Mouse (Mus musculus): ENCODE results near the gene Teddm3. TPM values are rescaled to one million over a fixed set of nuclear protein-coding genes. Genes with fewer than 3 reads are reported as not detected.

The Teddm3 gene
- polyA plus RNA-seq, 1 experiment from 2014 or later = not detected

DNA sequence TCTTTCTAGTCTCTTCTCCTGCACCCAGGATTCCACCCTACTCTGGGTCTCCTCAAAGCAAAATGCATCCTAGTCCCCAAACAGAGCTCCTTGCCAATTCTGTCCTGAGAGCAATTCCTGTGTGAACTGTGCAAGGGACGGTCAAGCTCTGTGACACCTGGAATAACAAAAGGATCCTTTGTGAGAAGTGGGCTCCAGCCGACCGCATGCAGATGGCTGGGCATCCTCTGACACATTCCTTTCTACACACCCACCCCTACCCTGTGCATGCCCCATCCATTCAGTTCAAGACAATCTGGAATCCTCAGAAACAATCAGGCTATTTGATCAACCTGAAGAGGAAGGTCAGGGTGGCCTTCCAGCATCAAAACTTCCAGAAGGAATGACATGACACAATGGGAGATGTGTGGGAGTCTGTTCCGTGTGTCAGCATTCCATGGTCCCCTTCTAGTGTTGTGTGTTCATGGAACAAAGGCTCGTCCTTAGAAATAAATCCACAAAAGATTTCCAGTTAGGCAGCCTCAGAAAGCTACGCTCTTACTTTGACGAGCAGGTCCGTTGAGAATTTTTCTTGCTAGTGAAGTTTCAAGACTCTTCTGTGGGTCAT lies 41.6 kb upstream of the Teddm3 start:
- TF ChIP-seq CTCF (IDR thresholded peaks at IDR 0.05; ENCODE audit: low read depth) = no peak
- H3K4me1 ChIP-seq (ENCODE audit: insufficient read depth) = peaks cover 3% of the 10 kb centered on the region; the same call in 1 of the 2 replicates
- WGBS = 55% methylated on average over 8 of the region's 8 CpGs
- no peaks in the 10 kb centered on the region for H3K9me3 ChIP-seq (ENCODE audit: low read depth, low read length)
- no peak overlapping the region for H3K9ac ChIP-seq
- H3K27me3 ChIP-seq (ENCODE audit: insufficient read depth, low read length) = no peaks in the 10 kb centered on the region
- no peak overlapping the region for H3K27ac ChIP-seq (ENCODE audit: low read depth)
- DNase-seq (no peak), ATAC-seq (ENCODE audit: insufficient read depth) (no peak)
- no peak overlapping the region for H3K4me2 ChIP-seq
- H3K4me3 ChIP-seq (ENCODE audit: low read depth, low read length) = no peak overlapping the region
- H3K36me3 ChIP-seq (ENCODE audit: insufficient read depth) = no peaks in the 10 kb centered on the region

DNA sequence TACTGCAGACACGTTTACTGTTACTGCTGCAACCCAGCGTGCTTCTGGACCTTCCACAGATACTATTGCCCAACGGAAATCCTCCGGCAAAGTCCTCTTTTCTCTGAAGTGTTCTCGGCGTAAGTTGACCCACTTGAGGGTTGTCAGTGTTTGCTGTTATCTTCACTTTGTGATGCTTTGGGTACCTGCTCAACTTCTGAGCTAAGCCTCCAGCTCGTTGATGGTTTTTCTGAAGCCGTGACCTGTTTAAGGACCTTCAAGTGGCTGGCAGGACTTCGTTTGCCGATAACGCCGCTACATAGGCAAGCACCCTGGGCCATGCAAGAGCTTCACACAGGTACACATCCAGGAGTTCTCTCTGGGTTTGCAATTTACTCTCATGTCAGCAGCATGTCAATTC lies 40.4 kb upstream of the Teddm3 start:
- Histone ChIP-seq H3K27ac (ENCODE audit: low read depth) (no peak overlapping the region), H3K9me3 (ENCODE audit: low read depth, low read length) (no peaks in the 10 kb centered on the region), H3K4me2 (no peak overlapping the region), H3K9ac (no peak overlapping the region), H3K4me3 (ENCODE audit: low read depth, low read length) (no peak overlapping the region), H3K27me3 (ENCODE audit: insufficient read depth, low read length) (no peaks in the 10 kb centered on the region), H3K4me1 (ENCODE audit: insufficient read depth) (peaks cover 3% of the 10 kb centered on the region; the same call in 1 of the 2 replicates), H3K36me3 (ENCODE audit: insufficient read depth) (no peaks in the 10 kb centered on the region)
- no peak for TF ChIP-seq CTCF (IDR thresholded peaks at IDR 0.05; ENCODE audit: low read depth)
- 66% methylated on average over 12 of the region's 12 CpGs for WGBS
- ATAC-seq (ENCODE audit: insufficient read depth) (no peak), DNase-seq (no peak)

DNA sequence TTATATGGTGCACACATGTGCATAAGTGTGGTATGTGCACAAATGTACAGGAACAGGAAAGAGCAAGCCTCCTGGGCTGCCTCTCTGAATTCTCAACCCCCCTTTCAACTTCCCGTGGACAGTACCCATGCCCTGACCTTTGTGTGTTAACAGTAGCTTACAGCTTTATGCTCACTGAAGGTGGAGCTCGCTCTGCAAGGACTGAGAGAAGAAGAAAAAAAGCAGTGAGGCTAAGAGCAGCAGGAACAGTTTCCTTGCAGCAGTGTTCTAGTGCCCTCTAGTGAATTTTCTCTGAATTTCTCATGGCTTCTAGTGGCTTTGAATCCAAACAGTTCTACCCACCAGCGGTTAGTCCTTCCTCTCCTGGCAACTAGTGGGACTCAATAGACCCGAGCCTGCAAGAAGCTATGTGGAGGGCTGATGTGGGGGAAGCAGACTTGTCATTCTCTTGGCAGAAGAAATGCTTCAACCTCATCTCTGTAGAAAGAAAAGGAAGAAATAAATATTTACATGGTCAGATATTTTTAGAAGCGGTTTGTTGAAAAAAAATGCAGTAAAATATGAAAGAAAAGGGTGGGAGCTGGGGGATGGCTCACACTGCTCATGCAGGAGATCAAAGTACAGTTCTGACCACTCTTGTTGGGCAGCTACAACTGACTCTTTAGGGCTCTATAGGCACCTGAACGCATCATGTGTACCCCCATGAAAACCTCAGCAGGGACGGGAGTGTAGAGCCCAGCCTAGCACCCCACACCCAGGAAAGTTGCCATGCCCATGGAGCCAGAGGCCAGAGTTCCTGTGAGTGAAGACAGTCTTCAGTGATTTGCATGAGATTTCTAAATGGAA lies 38.9 kb upstream of the Teddm3 start:
- H3K9ac ChIP-seq = no peak overlapping the region
- H3K27me3 ChIP-seq (ENCODE audit: insufficient read depth, low read length) = no peaks in the 10 kb centered on the region
- ATAC-seq (ENCODE audit: insufficient read depth) (peak; percentile 84), DNase-seq (peak; percentile 97)
- no peak overlapping the region for H3K4me2 ChIP-seq
- peaks cover 3% of the 10 kb centered on the region; the same call in 1 of the 2 replicates for H3K4me1 ChIP-seq (ENCODE audit: insufficient read depth)
- TF ChIP-seq CTCF (IDR thresholded peaks at IDR 0.05; ENCODE audit: low read depth) = peak; percentile 90
- no peaks in the 10 kb centered on the region for H3K36me3 ChIP-seq (ENCODE audit: insufficient read depth)
- no peak overlapping the region for H3K4me3 ChIP-seq (ENCODE audit: low read depth, low read length)
- no peaks in the 10 kb centered on the region for H3K9me3 ChIP-seq (ENCODE audit: low read depth, low read length)
- 20% methylated on average over 7 of the region's 7 CpGs for WGBS
- H3K27ac ChIP-seq (ENCODE audit: low read depth) = peak overlapping the region; percentile 44; the same call in 1 of the 2 replicates

DNA sequence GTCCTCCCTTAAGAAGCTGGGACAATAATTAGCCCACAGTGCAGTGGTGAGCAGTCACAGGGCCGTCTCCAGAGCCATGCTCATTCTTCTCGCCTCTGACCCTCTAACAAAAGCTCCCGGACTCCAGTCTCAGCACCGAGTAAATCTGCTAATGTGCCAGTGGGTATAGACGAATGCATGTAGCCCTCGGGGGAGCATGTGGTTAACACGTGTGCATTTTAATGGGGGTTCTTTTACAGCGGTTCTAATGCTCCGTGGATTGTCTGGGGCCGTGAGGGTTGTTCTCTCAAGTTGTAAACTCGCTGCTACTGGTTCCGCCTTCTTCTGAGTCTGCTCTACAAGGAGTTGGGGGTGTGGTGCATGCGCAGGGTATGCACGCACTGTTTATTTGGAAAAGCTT lies 37.8 kb upstream of the Teddm3 start:
- Histone ChIP-seq H3K36me3 (ENCODE audit: insufficient read depth) (no peaks in the 10 kb centered on the region), H3K9ac (no peak overlapping the region), H3K4me2 (no peak overlapping the region), H3K27ac (ENCODE audit: low read depth) (no peak overlapping the region), H3K4me1 (ENCODE audit: insufficient read depth) (peaks cover 3% of the 10 kb centered on the region; the same call in 1 of the 2 replicates), H3K27me3 (ENCODE audit: insufficient read depth, low read length) (no peaks in the 10 kb centered on the region), H3K9me3 (ENCODE audit: low read depth, low read length) (no peaks in the 10 kb centered on the region), H3K4me3 (ENCODE audit: low read depth, low read length) (no peak overlapping the region)
- WGBS = 70% methylated on average over 14 of the region's 14 CpGs
- ATAC-seq (ENCODE audit: insufficient read depth) (no peak), DNase-seq (no peak)
- no peak for TF ChIP-seq CTCF (IDR thresholded peaks at IDR 0.05; ENCODE audit: low read depth)

DNA sequence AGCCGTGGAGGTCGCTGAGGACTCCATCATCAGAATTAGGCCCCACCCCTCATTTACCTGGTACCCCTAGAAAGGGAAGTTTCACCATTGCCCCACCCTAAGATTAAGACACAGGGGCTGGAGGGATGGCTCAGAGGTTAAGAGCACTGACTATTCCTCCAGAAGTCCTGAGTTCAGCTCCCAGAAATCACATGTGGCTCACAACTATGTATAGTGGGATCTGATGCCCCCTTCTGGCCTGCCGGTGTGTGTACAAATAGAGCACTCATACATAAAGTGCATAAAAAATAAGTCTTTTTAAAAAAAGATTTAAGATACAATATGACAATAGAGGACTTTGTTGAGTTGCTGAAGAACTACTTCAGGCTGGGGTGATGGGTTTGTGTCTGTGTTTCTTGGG lies 34.5 kb upstream of the Teddm3 start:
- H3K9me3 ChIP-seq (ENCODE audit: low read depth, low read length) = no peaks in the 10 kb centered on the region
- no peak overlapping the region for H3K27ac ChIP-seq (ENCODE audit: low read depth)
- H3K27me3 ChIP-seq (ENCODE audit: insufficient read depth, low read length) = no peaks in the 10 kb centered on the region
- H3K4me2 ChIP-seq = no peak overlapping the region
- ATAC-seq (ENCODE audit: insufficient read depth) = no peak
- H3K4me3 ChIP-seq (ENCODE audit: low read depth, low read length) = no peak overlapping the region
- H3K36me3 ChIP-seq (ENCODE audit: insufficient read depth) = no peaks in the 10 kb centered on the region
- WGBS = 70% methylated on average over 3 of the region's 3 CpGs
- H3K4me1 ChIP-seq (ENCODE audit: insufficient read depth) = peaks cover 3% of the 10 kb centered on the region; the same call in 1 of the 2 replicates
- TF ChIP-seq CTCF (IDR thresholded peaks at IDR 0.05; ENCODE audit: low read depth) = peak; percentile 41; the same call in 1 of the 2 replicates
- DNase-seq = peak; percentile 42
- no peak overlapping the region for H3K9ac ChIP-seq

DNA sequence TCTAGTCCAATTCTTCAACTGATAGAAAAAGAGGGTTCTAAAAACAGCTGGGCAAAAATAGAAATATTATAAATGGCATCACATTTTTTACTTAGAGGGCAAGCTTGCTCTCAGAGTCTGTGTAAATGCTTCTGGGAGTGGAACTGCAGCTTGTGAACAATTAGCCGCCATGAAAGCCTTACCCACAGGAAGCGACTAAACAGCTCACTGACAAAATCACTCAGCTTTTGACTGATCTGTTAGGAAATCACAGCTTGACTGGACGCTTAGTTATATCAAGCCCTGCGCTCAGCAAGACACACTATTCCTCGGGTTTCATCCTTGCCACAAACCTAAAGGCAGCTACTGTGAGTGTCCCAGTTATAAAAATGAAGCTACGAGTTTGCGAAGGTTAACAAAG lies 33.8 kb upstream of the Teddm3 start:
- no peak overlapping the region for H3K27ac ChIP-seq (ENCODE audit: low read depth)
- no peak overlapping the region for H3K4me3 ChIP-seq (ENCODE audit: low read depth, low read length)
- H3K36me3 ChIP-seq (ENCODE audit: insufficient read depth) = no peaks in the 10 kb centered on the region
- 31% methylated on average over 7 of the region's 7 CpGs for WGBS
- H3K9me3 ChIP-seq (ENCODE audit: low read depth, low read length) = no peaks in the 10 kb centered on the region
- H3K4me1 ChIP-seq (ENCODE audit: insufficient read depth) = no peaks in the 10 kb centered on the region
- ATAC-seq (ENCODE audit: insufficient read depth) (no peak), DNase-seq (peak; percentile 53)
- no peaks in the 10 kb centered on the region for H3K27me3 ChIP-seq (ENCODE audit: insufficient read depth, low read length)
- 0 out of 2 replicates have a peak overlapping the region, but pooled peaks have one; percentile 4 for H3K4me2 ChIP-seq
- H3K9ac ChIP-seq = no peak overlapping the region
- TF ChIP-seq CTCF (IDR thresholded peaks at IDR 0.05; ENCODE audit: low read depth) = no peak

DNA sequence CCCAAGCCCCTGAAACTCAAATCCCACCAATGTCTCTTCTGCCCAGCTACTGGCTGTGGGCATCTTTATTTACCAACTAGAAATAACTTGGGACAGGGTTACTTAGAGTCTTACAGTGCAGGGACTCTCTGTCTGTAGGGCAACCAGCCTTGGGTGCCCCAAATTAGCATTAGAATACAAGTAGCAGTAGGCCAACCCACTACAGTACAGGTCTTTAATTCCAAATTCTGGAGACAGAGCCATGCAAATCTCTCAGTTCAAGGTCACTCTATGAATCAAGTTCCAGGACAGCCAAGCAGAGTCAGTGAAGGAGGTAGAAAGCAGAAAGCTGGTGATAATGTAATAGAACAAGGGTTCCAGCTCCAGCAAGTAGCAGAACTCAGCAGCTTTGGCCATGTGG lies 30.9 kb upstream of the Teddm3 start:
- TF ChIP-seq CTCF (IDR thresholded peaks at IDR 0.05; ENCODE audit: low read depth) = no peak
- no peaks in the 10 kb centered on the region for H3K9me3 ChIP-seq (ENCODE audit: low read depth, low read length)

More for the DNA sequence above, 30.9 kb upstream of the Teddm3 start:
- Histone ChIP-seq H3K27ac (ENCODE audit: low read depth) (no peak overlapping the region), H3K4me1 (ENCODE audit: insufficient read depth) (no peaks in the 10 kb centered on the region), H3K27me3 (ENCODE audit: insufficient read depth, low read length) (no peaks in the 10 kb centered on the region), H3K36me3 (ENCODE audit: insufficient read depth) (no peaks in the 10 kb centered on the region), H3K9ac (no peak overlapping the region), H3K4me3 (ENCODE audit: low read depth, low read length) (no peak overlapping the region), H3K4me2 (no peak overlapping the region)
- ATAC-seq (ENCODE audit: insufficient read depth) (no peak), DNase-seq (no peak)
